Mouse (Mus musculus): ENCODE measurements at regions not wholly inside any gene's neighbourhood (a gene's known extent, or its start where the extent isn't known, plus 50 kb on each side); places are given as distances from the start of the nearest gene placed in this dataset.
A peak's percentile ranks its signal among the peaks of the same experiment; 100 is the strongest.

DNA sequence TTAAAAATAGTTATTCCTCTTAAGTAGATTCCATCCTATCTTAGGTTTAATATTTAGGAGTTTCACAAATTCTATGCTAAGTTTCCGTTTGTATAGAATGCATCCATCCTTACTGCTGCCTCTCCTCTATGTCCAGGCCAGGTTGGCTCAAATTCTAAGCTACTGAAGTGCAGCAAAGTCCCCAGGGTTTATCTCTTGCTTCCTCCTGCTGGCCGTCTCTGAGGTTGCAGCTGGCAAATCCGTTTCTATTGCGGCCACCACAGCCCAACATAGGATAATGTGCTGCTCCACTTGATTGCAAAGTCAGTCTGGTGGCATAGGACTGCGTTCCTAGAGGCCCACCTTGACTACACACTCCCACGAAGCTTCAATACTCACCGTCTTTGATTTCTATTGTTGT is 389.7 kb upstream of the Robo2 start:
- peak; percentile 78 for TF ChIP-seq CTCF (IDR thresholded peaks at IDR 0.05)
- peaks cover 3% of the 10 kb centered on the region for H3K27me3 ChIP-seq
- POLR2A ChIA-PET = no interaction called here
- ATAC-seq (no peak), DNase-seq (ENCODE audit: low read depth, low spot score) (no peak)
- in situ Hi-C loops (cut with MboI; ENCODE audit: low pct_unique_long_range_greater_than_20kb) = loop anchor here (10.0 to 25.0 kb wide), 2 partner anchors 576 to 1814 kb away; no protein-coding TSS in a partner anchor
- CTCF ChIA-PET = interaction anchor here (0.7 kb wide), 1 partner anchor 388 kb away, joined by 3 read pairs; no protein-coding TSS in a partner anchor

GRCm38 (mm10) chr16:74796303-74796653 is 384.7 kb upstream of the Robo2 start:
- CTCF ChIA-PET = no interaction called here
- peaks cover 3% of the 10 kb centered on the region for H3K27me3 ChIP-seq
- in situ Hi-C loops (cut with MboI; ENCODE audit: low pct_unique_long_range_greater_than_20kb) = no loop called here
- TF ChIP-seq CTCF (IDR thresholded peaks at IDR 0.05) = no peak
- DNase-seq (ENCODE audit: low read depth, low spot score) (no peak), ATAC-seq (no peak)
- POLR2A ChIA-PET = no interaction called here

DNA sequence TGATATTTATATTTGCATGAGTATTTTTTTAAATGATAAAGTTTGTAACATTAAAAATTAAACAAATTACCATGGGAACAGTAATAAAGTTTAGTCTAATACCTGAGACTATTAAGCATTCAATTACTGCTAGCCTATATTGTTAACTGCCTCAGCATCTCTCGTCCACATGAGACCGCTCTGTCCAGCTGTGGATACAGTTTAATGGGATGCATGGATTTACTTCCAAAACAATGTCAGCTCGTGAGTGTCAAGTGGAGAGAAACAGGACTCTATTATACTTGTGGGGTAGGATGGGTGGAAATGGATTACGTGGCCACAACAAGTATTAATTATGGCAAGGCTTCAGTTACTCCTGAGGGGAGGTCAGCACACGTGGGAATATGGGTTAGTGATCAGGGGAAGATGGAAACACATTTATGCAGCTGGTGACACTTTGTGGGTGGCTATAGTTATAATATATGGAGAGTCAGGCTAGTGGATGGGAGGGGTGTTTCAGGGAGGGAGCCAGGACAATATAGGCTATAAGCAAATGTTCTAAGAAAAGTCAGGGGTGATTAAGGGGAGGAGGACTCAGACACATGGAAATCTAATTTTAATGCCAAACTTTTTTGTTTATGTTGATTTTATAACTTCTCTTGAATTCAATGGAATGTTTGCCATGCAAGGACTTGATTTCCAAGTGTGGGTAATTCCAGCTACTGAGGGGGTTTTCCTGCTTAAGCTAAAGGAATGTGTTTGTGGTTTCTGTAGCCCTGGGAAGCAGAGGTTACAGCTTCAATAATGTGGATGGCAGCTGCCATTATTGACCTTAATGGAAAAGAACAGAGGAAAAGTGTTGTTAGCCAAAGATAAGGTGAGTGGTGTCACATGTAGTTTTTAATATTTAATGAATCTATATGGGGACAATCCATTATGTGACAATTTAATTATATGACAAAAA is 384.0 kb upstream of the Robo2 start:
- no peak for TF ChIP-seq CTCF (IDR thresholded peaks at IDR 0.05)
- DNase-seq (ENCODE audit: low read depth, low spot score) (no peak), ATAC-seq (no peak)

GRCm38 (mm10) chr16:74785365-74786119 is 373.9 kb upstream of the Robo2 start:
- DNase-seq (ENCODE audit: low read depth, low spot score) (no peak), ATAC-seq (no peak)
- in situ Hi-C loops (cut with MboI; ENCODE audit: low pct_unique_long_range_greater_than_20kb) = no loop called here
- ChIA-PET CTCF (no interaction called here), POLR2A (interaction anchor here (0.5 kb wide), 1 partner anchor 353 kb away, joined by 3 read pairs; no protein-coding TSS in a partner anchor)
- TF ChIP-seq CTCF (IDR thresholded peaks at IDR 0.05) = no peak
- no peaks in the 10 kb centered on the region for H3K27me3 ChIP-seq

More for the DNA sequence above, 384.0 kb upstream of the Robo2 start:
- in situ Hi-C loops (cut with MboI; ENCODE audit: low pct_unique_long_range_greater_than_20kb) = no loop called here
- ChIA-PET POLR2A (no interaction called here), CTCF (no interaction called here)
- peaks cover 3% of the 10 kb centered on the region for H3K27me3 ChIP-seq

DNA sequence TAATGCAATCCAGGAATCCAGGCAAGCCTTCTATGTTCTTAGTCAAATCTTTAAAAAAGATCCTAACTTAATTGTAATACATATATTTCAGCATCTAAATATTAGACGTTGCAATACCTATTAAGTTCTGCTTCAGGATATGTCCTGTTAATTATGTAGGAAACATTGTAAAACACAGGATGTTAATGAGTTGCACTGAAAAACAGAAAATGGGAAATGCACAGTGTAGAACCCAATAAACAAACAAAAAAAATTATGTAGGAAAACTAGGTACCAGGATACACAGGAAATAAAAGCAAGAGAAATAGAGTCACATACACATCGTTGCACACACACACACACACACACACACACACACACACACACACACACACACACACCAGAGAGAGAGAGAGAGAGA is 368.8 kb upstream of the Robo2 start:
- ATAC-seq (no peak), DNase-seq (ENCODE audit: low read depth, low spot score) (no peak)
- no peak for TF ChIP-seq CTCF (IDR thresholded peaks at IDR 0.05)
- in situ Hi-C loops (cut with MboI; ENCODE audit: low pct_unique_long_range_greater_than_20kb) = no loop called here
- ChIA-PET CTCF (no interaction called here), POLR2A (no interaction called here)
- no peaks in the 10 kb centered on the region for H3K27me3 ChIP-seq

- ChIA-PET POLR2A (no interaction called here), CTCF (no interaction called here)
- no peaks in the 10 kb centered on the region for H3K27me3 ChIP-seq
- ATAC-seq (no peak), DNase-seq (ENCODE audit: low read depth, low spot score) (no peak)
- in situ Hi-C loops (cut with MboI; ENCODE audit: low pct_unique_long_range_greater_than_20kb) = no loop called here
- no peak for TF ChIP-seq CTCF (IDR thresholded peaks at IDR 0.05)
Measured at GRCm38 (mm10) chr16:74768264-74768663, 356.6 kb upstream of the Robo2 start.

DNA sequence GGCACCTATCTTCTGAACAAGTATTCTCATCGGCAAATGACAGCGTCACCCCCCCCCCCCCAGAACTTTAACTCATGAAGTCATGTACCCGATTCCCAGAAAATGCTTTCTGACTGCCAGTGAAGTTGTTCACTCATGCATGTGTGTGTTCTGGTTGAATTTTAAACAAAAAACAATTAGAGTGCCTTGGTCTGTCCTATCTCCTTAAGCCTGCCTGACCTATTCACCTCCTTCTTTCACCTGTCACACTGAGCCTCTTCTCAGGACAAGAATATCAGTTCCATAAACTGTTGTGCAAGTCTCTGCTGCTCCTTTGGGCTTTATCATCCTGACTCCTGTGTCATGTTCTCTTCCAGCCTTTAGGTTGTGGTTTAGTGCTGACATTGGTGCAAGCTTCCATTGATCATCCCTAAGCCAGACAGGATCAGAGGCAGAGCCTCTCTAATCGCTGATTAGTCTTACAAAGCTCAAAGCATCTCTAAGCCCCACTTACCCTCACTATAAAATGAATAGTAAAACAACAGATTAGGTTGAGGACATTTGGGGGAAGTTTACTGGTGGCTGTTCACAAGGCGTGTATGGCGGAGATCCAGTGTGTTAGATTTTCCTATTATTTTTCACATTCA is 345.2 kb upstream of the Robo2 start:
- H3K27me3 ChIP-seq = no peaks in the 10 kb centered on the region
- in situ Hi-C loops (cut with MboI; ENCODE audit: low pct_unique_long_range_greater_than_20kb) = no loop called here
- ATAC-seq (no peak), DNase-seq (ENCODE audit: low read depth, low spot score) (no peak)
- ChIA-PET POLR2A (no interaction called here), CTCF (no interaction called here)
- no peak for TF ChIP-seq CTCF (IDR thresholded peaks at IDR 0.05)

GRCm38 (mm10) chr16:74750900-74751299 is 339.3 kb upstream of the Robo2 start:
- ATAC-seq (no peak), DNase-seq (ENCODE audit: low read depth, low spot score) (no peak)
- POLR2A ChIA-PET = no interaction called here
- CTCF ChIA-PET = no interaction called here
- H3K27me3 ChIP-seq = no peaks in the 10 kb centered on the region
- in situ Hi-C loops (cut with MboI; ENCODE audit: low pct_unique_long_range_greater_than_20kb) = no loop called here
- TF ChIP-seq CTCF (IDR thresholded peaks at IDR 0.05) = no peak

DNA sequence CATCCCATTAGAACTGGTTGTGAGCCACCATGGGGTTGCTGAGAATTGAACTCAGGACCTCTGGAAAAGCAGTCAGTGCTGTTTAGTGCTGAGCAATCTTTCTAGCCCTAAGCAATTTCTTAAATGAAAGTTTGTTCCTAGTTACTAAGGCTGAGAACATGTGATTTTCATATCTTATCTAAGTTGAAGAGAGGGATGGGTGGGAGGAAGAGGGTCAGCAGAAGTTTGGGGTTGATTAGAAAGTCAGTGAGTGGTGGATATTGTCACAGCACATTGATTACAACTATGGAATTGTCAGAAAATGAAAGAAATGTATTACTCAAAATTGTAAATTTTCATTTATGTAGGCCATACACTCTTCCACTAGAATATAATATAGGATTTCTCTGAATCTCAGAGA is 337.4 kb upstream of the Robo2 start:
- CTCF ChIA-PET = no interaction called here
- in situ Hi-C loops (cut with MboI; ENCODE audit: low pct_unique_long_range_greater_than_20kb) = no loop called here
- no peak for TF ChIP-seq CTCF (IDR thresholded peaks at IDR 0.05)

DNA sequence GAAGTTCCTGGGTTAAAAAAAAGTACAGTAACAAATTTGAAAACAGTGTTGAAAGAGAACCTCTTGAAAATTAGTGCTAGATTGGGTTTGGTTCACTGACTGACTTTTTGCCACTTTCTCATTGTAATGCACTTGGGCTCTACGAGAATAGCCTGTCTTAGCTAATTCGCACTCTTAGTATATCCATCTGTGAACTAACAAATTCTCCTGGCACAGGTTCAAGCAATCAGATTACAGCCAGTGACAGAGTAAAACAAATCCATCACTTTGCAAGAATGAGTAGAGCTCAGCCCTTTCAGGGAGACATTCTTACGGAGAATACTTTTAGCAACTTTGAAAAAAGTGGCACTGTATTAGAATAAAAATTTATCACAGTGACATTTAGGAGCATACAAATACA is 331.9 kb upstream of the Robo2 start:
- DNase-seq (ENCODE audit: low read depth, low spot score) (no peak), ATAC-seq (no peak)
- no peak for TF ChIP-seq CTCF (IDR thresholded peaks at IDR 0.05)
- CTCF ChIA-PET = no interaction called here
- H3K27me3 ChIP-seq = peaks cover 4% of the 10 kb centered on the region
- POLR2A ChIA-PET = no interaction called here
- in situ Hi-C loops (cut with MboI; ENCODE audit: low pct_unique_long_range_greater_than_20kb) = no loop called here

More for the DNA sequence above, 337.4 kb upstream of the Robo2 start:
- POLR2A ChIA-PET = no interaction called here
- DNase-seq (ENCODE audit: low read depth, low spot score) (no peak), ATAC-seq (no peak)
- H3K27me3 ChIP-seq = peaks cover 4% of the 10 kb centered on the region

Data from Patski (cell line).